Mouse (Mus musculus) cerebellum, adult 2 months (tissue): Measurements from ENCODE around the gene Abtb1.

ENCODE experiments used
- CTCF ChIP-seq: fragments of 200-500 bp; IDR thresholded peaks from 2 replicates; pipeline ENCODE4 v1.5.1; 2011; ENCODE audit warnings: low read depth, mild to moderate bottlenecking, control low read depth, low read length, moderate library complexity, borderline replicate concordance; ENCODE audit not compliant: insufficient read depth
- POLR2A ChIP-seq: fragments of 200-500 bp; IDR thresholded peaks from 2 replicates; pipeline ENCODE4 v1.6.1; 2011; ENCODE audit warnings: low read length, control low read depth, borderline replicate concordance; ENCODE audit not compliant: insufficient read depth

DNA sequence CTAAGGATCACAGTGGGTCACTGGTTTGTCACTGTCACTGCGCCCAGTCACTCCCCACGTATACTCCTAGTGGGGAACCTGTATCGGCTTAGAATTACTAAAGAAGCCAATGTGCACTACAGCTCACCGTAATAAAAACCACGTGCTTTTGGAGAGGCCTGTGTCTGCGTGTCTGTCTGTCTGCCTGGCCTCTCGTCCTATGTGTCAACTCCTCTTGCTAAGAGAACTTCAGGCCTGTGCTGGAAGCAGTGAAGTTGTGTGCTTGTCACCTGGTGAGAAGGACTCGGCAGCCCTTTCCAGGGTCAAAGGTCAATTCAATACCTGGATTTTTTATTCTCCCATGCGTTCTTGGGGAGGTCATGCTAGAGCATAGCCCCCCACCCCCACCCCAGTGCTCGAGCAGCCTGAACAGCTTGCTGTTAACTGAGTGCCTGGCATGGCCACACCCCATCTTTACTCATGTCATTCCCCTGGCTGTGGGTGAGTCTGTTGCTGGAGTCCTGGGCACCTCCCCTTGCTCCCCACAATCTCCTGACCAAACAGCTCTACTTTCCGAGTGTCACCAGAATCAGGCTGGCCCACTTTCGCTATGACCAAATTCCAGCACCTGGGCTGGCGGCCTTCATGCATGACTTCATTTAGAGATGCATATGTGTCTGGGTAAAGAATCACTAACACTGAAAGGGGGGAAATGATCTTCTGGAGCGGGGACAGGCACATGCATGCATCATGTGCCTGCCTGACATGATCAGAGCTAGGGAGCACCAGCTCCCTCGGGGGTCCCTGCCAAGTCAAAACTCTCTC is 13.4 kb downstream of the Abtb1 start:
- TF ChIP-seq POLR2A (no peak), CTCF (no peak)
